Mouse (Mus musculus) lung, adult 2 months (tissue): ENCODE data around the gene Slc23a2.

Experiments used
- CTCF ChIP-seq: fragments of 200-500 bp; IDR thresholded peaks from 2 replicates; pipeline ENCODE4 v1.5.1; 2011; ENCODE audit warnings: mild to moderate bottlenecking, low read length, control low read depth; ENCODE audit not compliant: insufficient read depth
- POLR2A ChIP-seq: fragments of 200-500 bp; IDR thresholded peaks from 2 replicates; pipeline ENCODE4 v1.6.1; 2011; ENCODE audit warnings: low read depth, mild to moderate bottlenecking, control low read depth, low read length, borderline replicate concordance; ENCODE audit errors: extremely low read depth

- TF ChIP-seq CTCF (no peak), POLR2A (no peak)
These were observed 125.5 kb downstream of the Slc23a2 start for GRCm38 (mm10) chr2:132019372-132019811.
